Mouse (Mus musculus) CD4-positive, CD25-positive, alpha-beta regulatory T cell, adult 4 months (primary cell): ENCODE data around the gene Oas3. TPM values are rescaled to one million over a fixed set of nuclear protein-coding genes. Genes with fewer than 3 reads are reported as not detected.

Experiments
- ATAC-seq: one replicate; pipeline ENCODE4 v1.8.0; 2017
- polyA plus RNA-seq, 2 experiments: library from polyadenylated mRNA; unstranded; fragments of 100-300 nt; shearing (Covaris generic); gene quantifications; one replicate each; pipeline ENCODE4 v1.2.1; 2017

Oas3 gene
- polyA plus RNA-seq, 2 experiments from 2014 or later, result 12.9 to 24.4 TPM

DNA sequence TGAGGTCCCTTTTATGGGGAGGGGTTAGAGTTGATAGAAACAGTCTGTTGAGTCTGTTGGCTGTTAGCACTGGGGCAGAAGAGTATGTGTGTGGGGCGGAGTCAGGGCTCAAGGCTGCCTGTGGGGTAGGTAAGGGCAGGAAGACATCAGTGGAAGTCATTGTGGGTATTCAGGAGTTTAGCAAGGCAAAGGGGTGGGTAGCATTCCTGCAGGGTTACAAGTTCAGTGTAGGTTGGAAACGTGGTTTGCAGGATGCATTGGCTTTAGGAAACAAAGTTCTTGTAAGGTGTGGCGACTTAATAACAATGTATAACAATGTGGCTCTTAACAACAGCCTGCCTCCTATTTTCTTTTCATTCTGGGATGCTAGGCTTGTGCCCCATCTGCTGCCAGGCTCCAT is 26.3 kb downstream of the Oas3 start:
- ATAC-seq, result no peak

DNA sequence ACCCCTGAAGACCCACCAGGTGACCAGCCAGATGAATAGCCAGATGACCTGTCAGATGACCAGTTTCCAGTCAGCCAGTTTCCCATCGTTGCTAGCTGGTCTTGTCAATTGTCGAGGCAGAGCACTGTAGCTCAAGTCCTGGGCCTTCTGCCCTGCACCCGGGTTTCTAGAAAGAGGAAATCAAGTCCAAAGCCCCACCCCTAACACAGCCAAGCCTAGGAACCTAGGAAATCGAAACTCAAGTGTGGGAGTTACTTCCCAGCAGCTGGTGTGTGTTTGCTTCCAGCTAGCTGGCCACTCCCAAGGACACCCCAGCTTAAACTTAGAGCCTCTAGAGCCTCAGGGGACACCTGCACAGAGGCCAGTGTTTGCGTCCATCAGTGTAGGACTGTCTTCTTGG is 27.8 kb downstream of the Oas3 start, which contains the start of gene Oas2:
Oas2 (minus strand) TSS at position 166 of the 400 bp plus-strand sequence.
- no peak for ATAC-seq

DNA sequence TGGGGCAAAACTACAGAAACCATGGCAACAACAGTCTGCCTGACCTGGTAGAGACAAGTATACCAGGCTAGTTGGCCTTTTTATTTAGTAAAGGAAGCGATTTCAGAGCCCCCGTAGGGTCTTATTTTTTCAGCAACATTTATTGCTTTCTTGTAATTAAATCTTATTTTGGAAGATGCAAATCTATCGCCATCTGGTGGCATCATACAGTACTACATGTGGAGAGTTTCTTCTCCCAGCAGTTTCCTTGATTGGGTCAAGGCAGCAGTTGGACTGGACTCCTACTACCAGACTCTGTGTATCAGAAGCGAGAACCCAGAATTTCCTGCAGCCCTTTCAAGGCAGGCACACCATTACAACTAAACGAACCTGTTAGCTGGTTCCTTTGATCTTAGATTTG is 31.0 kb downstream of the Oas3 start:
- ATAC-seq, result no peak

DNA sequence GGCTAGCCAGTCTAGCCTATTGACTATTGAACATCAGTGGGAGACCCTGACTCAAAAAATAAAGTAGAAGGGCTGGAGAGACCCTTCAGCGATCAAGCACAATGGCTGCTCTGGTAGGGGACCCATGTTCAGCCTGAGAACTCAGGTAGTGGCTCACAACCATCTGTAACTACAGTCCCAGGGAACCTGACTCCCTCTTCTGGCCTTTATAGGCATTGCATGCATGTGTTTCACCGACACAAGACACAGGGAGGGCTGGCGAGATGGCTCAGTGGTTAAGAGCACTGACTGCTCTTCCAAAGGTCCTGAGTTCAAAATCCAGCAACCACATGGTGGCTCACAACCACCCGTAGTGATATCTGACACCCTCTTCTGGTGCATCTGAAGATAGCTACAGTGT is 35.3 kb downstream of the Oas3 start:
- peak; percentile 54 for ATAC-seq

DNA sequence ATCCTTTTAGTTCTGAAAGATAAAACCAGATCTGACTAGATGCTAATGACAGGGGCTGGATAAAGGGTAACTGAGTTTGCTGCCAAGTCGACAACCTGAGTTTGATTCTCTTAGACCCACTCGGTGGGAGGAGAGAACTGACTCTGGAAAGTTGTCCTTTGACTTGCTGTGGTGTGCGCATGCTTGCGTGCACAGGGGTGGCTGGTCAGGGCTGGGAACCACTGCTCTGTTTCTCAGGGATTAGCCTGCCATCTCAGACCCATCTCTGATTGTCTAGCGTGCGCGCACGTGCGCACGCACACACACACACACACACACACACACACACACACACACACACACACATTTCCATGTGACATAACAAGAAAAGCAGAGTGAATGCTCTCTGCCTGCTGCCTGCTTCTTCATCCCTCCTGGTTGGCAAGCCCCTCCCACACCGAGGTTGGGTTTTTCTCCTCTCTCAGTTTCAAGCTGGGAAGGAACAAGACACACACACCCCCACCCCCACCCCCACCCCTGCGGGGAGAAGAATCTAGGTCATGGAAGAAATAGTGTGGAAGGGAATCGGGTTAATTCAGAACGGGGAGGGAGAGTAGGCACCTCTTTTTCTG is 43.0 kb downstream of the Oas3 start:
- ATAC-seq, result no peak

DNA sequence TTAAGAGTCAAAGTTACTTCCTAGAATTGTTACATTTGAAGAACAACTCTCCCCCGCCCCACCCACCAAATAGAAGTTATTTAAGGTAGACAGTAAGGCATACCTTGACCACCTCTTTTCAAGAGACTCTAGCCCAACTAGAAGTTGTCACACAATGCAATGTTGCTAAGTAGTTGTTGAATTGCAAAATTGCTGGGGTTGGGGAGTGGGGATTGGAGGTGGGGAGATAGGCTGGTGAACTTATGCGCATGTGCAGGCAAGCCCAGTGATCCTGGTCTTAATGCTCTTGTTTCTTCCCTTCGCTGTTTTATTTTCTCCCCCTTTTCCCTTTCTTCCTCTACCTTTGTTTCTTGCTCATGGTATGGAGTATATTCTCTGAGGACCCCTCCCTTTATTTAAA is 43.8 kb downstream of the Oas3 start:
- no peak for ATAC-seq

DNA sequence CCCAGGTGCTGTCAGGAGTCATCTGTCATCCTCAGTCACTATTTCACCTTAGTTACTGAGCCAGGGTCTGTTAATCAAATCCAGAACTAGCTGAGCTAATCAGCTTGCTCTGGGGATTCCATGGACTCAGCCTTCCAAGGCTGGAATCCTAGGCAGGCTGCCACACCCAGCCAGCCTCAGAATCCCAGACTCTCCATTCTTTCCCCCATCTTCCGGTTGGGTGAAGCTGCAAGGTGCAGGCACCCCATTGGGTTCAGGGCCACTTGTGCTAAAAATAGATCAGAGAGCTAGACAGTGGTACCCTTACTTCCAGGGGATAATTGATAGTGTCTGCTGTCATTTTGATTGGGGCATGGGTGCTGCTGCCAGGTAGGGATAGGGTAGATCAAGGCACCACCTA is 44.7 kb downstream of the Oas3 start:
- ATAC-seq, result no peak

DNA sequence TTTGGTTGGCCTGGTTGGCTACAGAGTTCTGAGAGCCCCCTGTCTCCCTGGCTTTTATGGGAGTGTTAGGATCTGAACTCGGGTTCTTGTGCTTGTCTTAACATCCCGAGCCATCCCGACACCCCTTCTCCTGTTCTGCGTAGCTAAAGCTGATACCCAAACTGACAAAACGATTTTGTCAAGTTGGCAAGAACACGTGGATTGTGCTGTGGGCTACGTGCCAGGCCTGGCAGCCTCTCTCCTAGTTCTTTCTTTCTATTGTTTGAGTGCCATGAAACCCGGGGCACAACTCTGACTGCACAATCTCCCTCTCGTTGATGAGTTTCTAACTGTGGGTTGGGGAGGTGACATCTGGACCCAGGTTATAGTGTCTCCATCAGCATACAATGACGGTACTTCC is 48.1 kb downstream of the Oas3 start:
- ATAC-seq, result no peak

DNA sequence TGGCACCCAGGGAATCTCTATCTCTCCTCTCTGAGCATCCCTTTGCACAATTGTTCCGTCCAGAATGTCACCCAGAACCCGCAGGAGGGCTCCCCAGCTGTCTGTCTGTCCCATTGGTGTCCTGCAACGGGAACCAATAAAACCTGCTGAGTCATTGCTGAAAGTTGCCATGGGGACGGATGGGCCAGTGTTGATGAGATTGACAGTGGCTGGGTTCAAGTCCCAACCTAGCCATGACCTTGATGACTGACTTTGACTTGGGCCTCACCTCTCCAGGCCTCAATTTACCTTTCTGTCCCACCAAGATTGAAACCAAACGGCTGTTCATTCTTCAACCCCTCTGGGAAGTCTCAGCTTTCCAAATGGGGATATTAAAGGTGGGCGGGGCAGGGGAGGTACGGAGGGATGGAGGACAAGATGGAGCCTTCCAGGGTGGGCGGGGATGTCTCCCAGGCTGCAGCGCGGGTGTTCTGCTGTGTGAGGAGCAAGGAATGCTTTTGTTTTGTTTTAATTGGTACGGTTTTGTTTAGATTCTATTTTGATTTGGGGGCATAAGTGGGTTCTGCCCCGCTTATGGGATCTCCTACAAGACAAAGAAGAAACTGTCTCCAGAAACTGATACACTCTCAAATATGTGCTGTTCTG is 51.5 kb downstream of the Oas3 start:
- no peak for ATAC-seq

DNA sequence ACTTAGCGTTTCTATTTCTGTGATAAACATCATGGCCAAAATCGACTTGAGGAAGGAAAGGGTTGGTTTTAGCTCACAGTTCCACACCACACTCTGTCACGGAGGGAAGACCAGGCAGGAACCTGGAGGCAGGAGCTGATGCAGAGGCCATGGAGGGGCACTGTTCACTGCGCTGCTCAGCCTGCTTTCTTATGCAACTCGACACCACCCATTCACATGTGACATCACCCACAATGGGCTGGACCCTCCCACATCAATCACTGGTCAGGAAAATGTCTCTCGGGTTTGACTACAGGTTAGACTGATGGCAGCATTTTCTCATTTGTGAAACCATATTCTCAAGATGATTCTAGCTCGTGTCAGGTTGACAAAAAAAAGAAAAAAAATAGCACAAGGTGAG is 56.5 kb downstream of the Oas3 start:
- ATAC-seq, result no peak

DNA sequence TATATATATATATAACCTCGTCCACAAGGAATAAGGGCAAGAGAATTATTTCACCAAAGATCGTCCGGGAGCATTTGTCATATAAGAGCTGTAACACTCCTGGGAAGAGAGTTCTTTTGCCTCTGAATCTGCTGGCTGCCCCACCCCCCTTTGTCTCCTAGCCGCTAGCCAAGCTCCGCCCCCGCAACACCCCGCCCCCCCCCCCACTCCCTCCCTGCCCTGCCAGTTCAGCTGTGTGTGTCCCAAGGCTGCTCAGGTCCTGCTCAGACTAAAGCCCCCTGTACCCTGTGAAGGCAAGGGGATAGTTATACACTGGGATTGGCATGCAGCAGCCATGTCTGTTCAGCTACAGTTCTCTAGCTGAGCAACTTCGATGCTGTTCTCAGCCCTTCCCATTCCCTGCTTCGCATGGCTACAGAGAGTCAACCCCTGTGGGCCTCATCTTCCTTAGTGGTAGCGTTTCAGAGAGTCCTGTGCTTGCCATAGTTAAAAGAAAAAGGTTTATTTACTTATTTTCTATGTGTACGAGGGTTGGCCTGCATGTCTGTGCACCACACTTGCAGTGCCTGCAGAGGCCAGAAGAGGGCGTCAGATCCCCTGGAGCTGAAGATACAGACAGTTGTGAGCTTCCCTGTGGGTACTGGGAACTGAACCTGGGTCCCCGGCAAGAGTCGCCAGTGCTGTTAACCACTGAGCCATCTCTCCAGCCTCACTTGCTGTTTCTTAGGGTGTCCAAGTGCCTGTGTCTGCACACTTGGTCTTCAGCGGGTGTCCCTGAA is 58.7 kb downstream of the Oas3 start:
- ATAC-seq, result no peak

DNA sequence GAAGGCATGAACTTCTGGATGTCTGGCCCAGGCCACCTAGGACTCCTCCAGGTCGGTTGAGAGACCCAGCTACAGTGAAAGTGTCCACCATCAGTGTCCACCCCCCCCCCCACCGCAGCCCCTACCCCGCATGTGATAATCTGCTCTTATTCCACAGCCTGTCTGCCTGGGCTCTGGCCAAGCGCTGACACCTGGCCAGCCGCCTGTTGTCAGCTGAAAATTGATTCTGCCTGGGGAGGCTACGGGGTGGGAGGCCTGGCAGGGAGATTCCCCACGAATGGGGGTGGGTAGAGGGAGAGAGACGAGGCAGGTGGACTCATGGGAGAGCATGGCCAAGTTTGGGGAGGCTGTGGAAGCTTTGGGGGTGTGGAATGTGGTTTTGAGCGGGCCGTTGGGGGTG is 60.3 kb downstream of the Oas3 start:
- ATAC-seq, result no peak

DNA sequence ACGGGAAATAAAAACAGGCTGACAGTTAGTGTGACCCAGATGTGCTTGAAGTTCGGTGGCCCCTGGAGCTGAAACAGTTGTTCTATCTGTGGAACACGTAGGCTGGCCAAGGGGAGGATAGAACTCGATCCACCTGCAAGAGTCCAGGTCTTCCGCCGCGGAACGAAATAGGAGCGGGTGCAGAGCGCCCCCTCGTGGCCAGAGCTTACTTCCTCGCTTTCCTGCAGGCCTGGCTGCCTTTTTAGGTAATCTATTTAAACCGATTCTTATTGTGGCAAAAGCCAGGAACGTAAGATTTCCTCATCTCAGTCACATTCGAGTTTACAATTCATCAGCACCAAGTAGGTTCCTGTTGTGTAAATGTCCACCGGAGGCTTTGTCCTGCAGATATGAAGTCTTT is 63.1 kb downstream of the Oas3 start:
- peak; percentile 56 for ATAC-seq

DNA sequence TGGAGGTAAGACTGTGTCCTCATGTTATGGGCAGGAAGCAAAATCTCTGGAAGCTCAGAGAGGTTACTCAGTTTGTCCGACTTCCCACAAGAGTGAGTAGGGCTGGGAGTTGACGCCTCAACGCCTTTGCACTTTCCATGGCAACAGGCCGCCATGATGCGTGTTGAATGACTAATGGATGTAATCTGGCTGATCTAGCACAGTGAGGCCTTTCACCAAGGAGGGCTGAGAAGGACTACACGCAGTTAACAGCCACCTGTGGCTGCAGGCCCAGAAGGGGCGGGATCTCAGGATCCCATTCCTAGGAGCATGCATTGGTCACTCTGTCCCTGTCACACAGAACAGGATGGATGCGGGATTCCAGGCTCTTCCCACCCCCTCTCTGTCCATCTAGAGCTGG is 64.7 kb downstream of the Oas3 start:
- no peak for ATAC-seq

DNA sequence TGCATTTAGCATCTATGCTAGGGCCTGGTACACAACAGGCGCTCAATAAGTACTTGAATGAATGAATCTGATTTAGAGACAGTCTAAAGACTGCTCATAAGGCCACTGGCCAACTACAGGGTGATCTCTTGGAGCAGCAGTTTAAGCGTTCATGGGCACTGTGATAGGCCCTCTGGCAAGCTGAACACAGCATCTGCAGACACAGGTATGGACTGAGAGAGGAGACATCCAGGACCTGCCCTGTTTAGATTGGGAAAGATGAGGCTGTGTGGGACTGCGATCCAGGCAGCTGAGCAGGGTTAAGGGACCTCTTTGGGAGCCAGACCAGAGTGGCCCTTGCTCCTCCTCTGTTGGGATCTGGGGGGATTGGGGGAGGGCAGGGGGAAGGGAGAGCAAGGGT is 65.6 kb downstream of the Oas3 start, which contains the start of gene Dtx1:
Dtx1 (minus strand) TSS at position 101 of the 400 bp plus-strand sequence.
- ATAC-seq, result no peak

DNA sequence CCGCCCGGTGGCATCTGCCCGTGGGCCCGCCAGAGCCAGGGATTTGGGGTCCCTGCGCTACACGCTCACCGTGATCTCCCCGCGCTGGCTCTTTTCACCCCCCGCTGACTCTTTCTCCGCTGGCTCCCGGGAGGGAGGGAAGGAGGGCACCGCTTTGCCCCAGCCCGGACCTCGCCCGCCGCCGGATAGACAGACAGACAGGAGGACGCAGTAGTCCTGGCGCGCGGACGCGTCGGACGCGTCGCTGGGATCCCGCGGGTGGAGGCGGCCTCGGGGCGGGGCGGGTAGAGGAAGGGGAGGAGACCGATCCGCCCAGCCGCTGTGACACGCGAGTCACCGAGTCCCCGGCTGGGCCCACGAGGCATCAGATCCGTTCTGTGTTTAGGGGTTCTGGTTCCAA is 66.0 kb downstream of the Oas3 start:
- peak; percentile 87 for ATAC-seq

DNA sequence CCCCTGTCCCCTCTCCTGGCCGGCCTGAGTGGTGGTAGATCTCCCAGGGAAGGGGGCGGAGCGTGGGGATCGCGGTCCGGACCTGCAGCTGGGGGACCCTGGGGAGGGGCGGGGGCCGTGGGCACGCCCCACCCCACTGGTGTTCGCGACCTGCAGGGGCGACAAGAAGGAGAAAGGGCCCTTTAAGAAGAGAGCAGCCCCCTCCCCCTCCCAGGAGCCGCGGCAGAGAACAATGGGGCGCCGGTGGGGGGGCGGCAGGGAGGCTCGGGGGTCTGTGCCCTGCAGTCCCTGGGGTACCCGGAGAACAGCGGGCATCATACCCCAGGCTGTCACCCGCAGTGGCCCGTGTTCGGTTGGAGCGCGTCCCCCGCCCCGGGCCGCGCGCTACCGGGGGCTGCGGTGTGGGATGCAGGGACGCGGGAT is 66.6 kb downstream of the Oas3 start:
- ATAC-seq, result no peak

DNA sequence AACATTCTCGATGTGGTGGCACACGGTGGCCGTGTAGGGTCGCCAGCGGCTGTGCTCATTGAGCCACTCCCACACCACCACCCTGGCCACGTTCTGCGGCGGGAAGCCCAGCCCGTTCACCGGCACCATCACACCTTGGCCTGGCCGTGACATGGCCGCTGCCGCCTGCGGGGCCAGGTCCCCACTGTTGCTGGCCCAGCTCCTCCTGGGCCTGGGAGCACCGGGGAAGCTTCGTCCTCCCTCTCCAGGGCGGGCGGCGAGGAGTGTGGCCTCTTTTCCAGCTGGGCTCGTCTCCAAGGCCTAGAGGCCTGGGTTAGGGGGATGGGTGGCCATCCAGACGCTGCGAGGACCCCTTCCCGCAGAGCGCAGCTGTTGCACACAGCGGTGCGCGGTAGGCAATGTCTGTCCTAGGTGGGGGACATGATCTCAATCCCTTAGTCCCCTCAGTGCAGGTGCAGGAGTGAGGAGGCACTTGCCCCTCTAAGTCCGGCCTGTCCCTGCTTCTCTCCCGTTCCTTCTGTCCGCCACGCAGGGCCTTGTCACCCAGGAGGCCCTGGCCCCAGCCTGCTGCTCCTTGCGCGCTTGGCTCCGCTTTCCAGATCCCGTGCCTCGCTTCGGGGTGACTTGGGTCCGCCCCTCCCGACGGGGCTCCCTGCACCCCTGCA is 67.2 kb downstream of the Oas3 start:
- ATAC-seq, result no peak

DNA sequence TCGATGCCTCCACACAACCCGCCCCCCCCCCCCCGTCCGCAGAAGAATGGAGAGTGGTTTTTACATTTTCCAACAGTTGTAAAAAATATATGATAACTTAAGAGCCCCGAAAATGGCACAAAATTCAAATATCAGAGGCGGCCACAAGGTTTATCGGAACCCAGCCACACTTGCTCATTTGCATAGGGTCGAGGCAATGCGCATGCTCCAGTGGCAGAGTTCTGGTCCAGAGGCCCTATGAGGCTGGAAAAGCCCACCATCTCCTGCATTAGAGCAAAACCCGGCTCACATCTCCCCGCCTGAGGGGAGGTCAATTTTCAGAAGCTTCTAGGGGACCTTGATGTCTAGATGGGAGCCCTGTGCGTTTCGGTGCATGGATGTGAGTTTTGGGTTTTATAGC is 70.5 kb downstream of the Oas3 start:
- no peak for ATAC-seq

DNA sequence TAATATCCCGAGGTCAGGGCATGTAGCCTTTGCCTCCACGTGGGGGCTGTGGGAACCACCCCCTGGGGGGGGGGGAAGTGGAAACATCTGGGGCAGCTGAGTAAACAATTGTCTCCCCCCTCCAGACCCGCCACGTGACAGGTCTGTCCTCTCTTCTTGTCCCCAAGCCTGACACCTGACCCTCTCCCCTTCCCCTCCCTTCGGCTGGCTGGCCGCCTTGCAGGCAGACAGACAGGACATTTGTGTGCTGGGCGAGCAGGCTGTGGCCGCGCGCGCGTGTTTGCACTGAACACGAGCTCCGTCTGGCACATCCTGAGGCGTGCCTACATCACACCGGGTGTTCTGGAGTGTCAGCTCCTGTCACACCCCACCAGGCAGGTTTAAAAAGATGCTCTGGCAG is 70.9 kb downstream of the Oas3 start:
- ATAC-seq, result no peak

DNA sequence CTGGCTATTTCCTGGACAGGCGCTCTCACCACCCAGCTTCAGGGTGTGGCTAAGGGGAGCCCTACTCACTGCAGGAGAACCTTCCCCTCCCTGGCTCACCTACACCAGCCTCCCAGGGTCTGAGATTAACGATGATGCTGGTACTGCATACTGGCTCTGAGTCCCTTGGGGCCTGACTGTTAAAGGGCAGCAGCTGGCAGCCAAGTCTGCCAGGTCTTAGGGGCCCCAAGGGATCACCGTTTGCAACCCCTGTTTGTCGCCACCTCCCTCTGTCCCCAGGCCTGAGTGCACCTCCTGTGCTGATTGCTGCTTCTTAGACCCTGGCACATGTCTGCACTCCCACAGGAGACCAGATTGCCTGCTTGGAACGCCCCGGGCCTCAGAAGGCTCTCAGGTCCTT is 73.0 kb downstream of the Oas3 start:
- no peak for ATAC-seq

DNA sequence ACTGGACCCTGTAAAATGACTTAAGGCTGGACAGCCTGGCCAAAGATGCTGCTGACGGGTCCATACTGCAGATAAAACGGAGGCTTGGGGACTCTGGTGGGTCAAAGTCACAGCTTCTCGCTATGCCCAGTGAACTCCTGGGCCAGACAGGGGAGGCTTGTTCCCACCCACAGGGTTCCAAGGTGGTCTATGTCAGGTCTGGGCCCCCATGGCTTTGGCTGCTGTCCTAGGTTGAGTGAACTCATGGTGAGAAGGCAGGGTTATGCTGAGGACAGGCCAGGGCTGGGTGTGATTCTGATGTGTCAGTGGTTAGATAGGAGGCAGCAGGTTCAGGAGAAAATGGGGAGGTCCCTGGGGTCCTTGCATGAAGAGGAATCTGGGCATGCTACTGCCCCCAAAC is 73.8 kb downstream of the Oas3 start:
- ATAC-seq, result no peak
